Mouse (Mus musculus) embryo, embryonic 11 days (tissue): ENCODE results near the gene Rpl36al.

ENCODE experiments used
- DNase-seq: peaks from one replicate; pipeline ENCODE4 v3.0.0-alpha.2; 2015

The Rpl36al gene

GRCm38 (mm10) chr12:69157107-69157506 is 26.8 kb downstream of the Rpl36al start:
- DNase-seq, result no peak

DNA sequence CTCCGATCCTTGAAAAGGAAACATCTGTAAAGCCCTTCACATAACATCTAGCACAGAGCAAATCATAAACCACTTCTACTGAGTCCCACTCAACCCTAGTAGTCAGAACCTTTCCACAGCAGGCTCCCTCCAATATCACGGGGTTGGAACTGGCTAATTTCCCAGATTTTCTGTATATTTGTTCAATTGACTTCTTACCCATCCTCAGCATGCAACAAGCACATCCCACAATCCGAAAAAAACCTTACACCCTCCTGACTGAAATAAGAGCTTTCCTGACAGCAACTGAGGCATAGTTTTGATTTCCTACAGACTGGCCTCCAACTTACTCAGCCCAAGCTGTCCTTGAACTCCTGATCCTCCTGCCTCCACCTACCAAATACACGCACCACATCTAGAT is 27.4 kb downstream of the Rpl36al start:
- DNase-seq, result no peak

GRCm38 (mm10) chr12:69155923-69156322 is 28.0 kb downstream of the Rpl36al start:
- DNase-seq, result no peak

DNA sequence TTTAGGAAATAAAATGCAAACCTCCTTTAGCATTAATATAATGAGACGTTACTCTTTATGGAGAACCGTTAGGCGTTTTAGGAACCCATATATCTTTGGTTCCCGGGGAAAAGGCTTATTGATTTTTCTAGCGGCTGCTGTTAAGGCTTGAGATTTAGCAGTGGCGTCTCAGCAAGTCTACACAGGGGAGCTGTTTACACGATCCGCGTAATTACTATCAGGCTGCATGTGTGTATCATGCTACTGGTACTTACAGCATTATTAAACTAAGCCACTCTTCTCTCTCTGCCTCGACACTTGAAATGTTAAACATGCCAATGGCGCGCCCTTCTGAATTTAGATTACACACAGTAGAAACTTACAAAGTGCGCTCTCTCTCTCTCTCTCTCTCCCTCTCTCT is 33.8 kb downstream of the Rpl36al start:
- DNase-seq, result no peak

DNA sequence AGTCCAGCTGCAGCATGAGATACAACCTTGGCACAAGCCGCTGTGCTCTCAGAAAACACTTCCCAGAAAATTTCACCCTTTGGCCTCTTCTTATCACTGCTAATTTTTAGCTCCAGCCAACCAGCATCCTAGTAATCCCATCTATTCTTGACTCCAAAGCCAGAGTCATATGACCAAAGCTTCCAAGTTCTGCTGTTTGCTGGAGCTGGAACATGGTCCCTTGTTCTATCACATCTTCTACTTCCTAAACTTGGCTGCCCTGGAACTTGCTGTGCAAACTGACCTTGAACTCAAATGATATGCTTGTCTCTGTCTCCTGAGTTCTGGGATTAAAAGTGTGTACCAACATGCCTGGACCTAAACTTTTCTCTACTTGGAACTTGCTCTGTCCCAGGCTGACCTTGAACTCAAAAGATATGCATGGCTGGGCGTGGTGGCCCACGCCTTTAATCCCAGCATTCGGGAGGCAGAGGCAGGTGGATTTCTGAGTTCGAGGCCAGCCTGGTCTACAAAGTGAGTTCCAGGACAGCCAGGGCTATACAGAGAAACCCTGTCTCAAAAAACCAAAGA is 36.6 kb downstream of the Rpl36al start:
- DNase-seq, result no peak

DNA sequence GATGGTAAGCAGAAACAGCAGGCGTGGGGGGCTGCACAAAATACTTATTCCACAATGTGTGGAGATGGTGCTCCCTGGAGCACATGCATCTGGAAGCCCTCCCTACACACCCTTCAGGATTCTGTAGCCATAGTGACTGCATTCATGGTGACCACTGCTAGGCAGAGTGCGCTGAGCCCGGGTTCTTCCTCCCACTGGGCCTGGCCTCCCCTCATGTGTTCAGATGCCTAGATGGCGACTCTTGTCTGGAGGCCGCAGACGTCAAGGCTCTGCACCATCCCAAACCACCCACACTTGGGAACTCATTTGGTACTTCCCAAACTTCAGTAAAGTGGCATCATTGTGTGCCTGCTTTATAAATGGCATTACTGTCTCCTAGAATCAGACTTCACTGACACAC is 40.4 kb downstream of the Rpl36al start:
- DNase-seq, result no peak

GRCm38 (mm10) chr12:69139841-69140240 is 44.0 kb downstream of the Rpl36al start:
- DNase-seq, result no peak

- no peak for DNase-seq
Observed at GRCm38 (mm10) chr12:69139201-69139600, 44.7 kb downstream of the Rpl36al start.
